Mouse (Mus musculus) retina, embryonic 14.5 days (tissue): ENCODE measurements around the gene Pgap1.

Experiments
- DNase-seq: peaks from one replicate; pipeline ENCODE4 v3.0.0-alpha.2; 2015; ENCODE audit warnings: low spot score

Pgap1 gene

DNA sequence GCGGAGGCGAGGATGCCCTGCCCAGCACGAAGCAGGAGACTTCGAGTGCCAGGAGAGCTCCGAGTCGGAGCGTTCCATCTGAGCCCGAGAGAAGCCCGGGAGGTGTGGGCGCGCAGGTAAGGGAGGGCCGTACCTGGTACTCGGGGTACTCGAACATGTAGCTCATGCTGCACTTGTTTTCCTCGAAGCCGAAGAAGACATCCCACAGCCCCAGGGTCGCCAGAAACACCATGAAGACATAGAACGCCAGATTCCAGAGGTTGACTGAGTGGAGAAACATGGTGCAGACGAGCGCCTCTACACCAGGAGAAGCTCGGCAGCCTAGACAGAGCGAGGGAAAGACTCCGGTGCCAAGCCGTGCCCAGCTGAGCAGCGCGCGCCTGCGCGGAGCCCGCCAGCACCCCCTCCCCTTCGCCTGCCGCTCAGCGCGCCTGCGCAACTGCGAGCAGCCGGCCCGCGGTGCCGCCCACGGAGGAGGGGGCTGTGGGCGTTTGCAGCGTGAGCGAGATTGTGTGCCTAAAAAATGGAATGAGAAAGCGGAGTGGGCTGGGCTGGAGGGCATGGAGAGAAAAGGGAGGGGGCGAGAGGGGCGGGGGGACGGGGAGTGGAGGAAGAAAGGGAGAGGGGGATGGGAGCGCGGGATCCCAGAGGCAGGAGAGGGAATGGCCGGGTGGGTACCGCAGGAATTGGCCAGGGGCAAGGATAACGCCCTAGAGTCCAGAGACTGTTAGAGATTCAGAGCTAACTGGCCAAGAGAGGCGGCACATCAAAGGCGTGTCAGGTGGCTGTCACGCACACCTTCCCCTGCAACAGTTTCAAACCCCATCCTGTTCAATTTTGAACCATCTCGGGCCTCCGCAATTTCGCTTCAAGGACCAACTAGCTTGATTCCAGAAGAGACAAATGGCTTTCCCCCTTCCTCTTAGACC is at the start of gene Pgap1:
Pgap1 (minus strand) TSS at position 384 of the 929 bp plus-strand sequence.
- peak; percentile 94 for DNase-seq

DNA sequence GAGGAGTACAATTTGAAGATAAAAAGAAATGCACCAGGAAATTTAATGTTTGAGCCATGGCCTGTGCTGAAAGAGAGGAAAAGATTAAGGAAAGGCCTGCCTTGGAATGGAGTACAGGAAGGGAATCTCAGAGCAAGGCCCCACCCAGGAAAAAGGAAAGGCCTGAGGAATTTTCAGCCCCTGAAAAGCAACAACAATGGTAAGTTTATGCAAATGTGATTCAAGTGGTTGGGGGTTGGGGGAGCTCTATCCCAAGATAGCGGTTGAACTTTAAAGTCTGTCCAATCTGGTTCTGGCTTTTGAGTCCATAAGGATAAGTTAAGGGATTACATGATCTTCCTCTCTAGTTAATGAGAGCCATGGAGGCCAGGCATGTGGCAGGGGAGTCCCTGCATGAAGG is 49.5 kb upstream of the Pgap1 start:
- DNase-seq: no peak

DNA sequence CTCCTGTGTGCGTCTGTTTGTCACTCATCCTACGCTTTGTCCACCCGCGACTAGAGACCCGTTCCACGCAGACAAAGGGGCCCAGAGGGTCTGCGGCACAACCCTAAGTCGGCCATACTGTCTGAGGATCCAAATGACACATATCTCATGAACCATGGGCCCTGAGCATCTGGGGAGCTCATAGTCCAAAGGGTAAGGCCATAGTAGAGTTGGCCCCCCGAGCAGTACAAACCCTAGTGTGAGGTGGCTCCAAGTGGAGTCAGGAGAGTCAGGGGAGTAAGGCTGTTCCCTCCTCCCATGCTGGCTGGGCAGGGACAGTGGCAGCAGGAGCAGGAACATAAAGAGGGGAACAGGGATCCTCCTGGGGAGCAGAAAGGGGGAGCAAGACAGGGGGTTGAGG is 44.2 kb upstream of the Pgap1 start:
- no peak for DNase-seq

DNA sequence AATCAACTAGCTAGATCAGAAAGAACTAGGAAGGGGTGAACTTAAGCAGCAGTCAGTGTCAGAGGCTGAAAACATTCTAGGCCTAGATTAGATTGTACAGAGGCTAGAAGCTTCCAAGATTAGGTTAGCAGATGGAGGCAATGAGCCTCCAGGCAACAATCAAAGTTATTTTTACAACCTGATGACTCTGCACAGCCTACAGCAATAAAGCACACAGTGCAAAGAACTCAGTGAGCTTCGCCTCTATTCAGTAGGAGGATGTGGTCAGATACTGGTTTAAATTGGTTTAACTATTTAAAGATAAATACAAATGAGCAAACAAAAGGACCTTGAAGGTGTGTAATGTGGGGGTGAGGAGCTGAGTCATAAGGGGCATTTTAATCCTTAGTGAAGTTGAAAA is 42.8 kb upstream of the Pgap1 start:
- no peak for DNase-seq

DNA sequence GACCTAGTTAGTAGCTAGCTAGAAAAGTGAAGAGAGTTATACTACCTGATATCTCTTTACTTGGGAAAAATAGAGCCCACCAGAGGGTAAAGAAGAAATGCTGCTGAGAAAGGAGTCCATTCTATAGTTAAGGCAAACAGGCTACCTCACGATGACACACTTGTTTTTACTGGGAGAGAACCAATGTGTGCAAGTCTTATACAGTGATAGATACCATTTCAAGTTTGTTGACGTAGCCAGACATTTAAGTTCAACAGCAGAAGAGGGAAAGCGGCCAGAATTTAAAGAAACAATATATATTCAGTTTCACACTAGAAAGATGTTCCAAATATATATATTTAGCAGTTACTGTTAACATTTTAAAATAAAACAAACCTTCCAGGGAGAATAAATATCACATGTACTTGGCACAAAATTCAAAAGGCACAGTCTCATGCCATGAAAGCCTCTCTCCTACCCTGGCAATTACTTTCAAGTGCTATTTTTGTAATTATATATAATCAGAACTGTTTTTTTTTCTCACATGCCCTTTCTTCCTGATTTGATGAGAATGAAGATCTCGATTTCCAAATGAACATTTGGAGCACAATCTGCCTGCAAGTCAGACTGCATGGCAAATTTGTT is 40.2 kb upstream of the Pgap1 start:
- DNase-seq: no peak

DNA sequence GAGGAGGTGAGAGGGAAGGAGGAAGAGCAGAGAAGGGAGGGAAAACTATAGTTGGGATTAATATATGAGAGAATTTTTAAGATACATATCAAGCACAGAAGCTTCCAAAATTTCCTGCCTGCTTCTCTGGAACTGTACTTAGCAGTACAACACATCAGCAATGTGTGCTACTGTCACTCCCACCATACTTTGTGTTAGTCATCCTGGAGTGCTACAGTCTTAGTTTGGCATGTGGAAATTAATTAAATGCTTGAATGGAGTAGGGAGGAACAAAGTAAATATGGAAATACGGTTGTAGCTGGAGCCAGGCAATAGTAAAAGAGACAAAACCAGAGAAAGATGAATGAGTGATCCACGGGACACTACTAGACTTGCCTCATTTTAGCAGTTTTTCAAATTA is 38.7 kb upstream of the Pgap1 start:
- no peak for DNase-seq

DNA sequence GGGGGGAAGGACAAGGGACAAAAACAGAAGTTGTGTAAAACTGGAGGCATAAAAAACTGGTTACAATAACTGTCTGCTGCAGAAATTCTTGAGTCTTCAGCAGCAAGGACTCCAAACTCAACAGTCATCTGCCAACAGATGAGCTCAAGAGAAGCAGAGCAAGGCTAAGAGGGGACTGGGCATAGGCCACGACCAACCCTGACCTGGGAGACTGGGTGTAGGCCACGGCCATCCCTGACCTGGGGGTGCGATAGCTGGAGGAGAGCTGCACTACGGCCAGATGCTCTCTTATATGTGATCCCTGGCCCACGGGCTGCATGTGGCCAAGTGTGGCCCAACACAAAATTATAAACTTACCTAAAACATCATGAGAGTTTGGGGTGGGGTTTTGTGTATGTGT is 29.6 kb upstream of the Pgap1 start:
- no peak for DNase-seq

DNA sequence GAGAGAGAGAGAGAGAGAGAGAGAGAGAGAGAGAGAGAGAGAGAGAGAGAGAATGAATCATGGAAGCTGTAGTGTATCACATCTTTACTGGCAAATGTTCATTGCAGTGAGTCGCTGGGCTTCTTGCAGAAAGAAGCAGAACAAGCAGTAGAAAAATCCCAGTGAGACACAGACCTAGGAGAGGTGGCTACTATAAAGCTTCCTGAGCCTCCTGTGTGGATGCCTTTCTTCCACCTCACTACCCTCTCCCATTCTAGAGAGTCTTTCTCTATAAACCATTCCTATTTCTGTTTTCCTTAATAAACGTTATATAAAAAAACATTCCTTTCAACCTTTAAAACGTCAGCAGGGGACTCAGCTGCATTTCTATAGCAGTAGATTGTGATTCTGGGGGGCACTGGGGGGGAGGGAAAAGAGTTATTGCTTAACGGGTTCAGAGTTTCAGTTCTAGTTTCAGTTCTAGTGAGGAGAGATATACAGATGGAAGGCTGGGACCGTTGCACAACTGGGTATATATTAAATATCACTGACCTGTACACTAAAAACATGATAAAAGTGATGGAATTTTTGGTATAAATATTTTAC is 28.6 kb upstream of the Pgap1 start:
- no peak for DNase-seq

DNA sequence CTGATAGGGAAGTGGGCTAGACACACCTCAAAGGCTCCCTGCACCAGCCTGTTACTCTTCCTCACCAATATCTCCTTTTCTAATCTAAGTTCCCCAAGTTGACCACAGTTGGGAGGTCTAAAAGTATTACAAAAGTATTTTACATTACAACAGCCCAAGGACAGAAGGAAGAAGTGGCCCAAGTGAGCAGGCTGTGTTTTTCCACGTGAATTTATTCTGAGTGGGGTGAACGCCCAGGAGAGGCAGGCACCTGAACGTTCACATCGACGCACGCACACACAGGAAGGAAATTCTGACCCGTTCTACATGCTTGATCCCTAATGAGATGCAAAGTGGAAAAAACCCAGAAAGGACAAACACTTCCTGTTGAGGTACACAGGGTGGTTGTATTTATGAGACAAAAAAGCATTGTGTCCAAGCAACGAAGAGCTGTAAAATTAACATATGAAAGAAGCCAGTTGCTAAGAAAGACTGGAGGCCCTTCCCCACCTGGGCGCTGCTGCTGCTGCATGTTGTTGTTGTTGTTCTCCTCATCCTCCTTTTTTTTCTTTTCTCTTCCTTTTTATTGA is 27.9 kb upstream of the Pgap1 start:
- no peak for DNase-seq

DNA sequence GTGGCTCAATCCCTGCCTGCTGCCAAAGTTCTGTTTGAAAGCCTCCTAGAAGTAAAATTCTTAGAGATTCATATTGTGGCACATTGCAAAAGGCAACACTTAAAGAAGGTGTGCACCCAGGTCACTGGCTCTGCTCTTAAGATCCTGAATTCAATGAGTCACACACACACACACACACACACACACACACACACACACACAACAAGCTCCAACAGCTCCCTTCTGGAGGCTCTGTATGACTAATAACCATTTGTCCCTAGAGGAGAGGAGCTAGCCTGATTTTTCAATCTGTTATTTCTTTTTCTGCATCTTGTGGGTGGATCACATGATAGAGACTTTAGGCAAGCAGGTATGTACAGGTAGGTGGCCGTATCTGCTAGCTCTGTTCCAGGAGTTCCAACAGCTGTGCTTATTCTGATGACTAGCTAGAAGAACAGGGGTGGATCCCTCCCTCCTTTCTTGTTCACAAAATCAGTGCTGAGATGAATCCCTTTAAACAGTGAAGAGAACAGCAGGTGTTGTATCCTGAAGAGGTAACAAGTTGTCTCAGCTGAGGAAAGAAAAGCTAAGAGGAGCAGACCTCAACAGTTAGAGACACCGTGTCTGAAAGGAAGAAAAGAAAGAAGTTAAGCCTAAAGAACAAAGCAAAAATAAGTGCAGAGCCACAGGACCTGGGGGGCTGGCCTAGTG is 27.2 kb upstream of the Pgap1 start:
- no peak for DNase-seq

DNA sequence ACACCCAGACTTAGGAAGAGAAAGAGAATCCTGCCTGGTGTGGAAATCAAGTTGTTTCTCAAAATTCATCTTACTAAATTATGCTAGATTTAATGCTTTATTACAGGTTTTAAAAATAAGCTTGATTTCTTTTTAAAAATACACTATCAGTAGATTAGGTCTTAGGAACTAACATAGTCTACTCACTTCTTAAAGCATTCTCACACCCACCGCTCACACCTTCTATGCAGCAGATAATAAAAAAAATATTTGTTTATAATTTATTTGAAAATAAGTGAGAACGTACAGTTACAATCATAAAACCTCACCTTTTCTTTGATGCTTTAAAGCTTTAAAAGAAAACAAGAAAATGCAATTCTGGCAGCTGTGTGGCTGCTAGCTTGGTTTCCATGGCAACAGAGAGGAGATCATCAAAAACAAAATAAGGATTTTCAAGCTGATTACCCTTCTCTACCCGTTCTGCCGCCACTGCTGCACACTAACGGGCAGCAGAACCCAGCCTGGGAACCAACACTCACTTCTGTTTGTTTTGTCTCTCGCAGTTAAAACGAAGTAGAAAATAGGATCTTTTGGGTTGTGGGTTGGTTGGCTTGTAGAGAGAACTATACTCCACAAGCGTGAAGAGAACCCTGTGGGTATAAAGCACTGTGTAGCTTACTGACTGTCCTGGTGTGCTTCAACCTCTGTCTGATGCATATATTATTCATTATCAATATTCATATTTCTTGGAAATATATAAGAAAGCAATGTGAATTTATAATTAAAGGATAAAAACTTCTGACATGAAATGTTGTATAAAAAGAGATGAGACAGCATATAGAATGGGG is 21.1 kb upstream of the Pgap1 start:
- peak; percentile 59 for DNase-seq

DNA sequence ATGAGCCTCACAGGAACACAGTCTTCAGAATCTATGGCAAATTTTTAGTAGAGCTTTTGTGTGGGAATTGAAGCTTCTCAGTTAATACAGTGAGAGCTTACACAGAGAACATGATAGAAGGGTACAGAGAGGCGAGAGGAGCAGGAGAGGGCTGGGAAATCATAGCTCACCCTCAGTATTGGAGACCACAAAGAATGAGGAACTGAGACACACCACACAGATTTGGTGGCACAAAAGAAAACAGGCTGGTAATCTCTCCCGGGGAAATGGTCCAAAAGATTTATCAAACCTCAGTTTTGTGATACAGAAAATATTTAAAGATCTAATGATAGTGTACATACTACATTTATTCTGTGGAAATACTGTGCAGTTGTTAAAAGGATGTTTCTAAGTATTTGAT is 11.6 kb upstream of the Pgap1 start:
- no peak for DNase-seq

DNA sequence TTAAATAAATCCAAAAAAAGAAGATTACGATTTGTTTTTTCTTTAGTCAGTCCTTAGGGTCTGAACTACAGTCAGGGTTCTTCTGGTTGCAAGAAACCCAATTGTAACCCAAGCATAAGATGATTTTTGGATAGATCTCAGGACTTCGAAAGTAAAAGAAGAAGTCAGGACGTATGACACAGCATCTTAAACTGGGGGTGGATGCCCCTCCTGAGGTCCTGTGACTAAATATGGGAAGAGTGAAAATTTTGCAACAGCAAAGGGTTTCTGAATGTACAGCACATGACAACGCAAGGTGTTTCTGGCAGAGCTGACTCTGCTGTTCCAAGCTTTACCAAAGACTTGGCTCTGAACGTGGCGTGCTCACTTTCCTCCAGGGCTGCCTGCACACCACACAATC is 6.4 kb upstream of the Pgap1 start:
- DNase-seq: no peak

DNA sequence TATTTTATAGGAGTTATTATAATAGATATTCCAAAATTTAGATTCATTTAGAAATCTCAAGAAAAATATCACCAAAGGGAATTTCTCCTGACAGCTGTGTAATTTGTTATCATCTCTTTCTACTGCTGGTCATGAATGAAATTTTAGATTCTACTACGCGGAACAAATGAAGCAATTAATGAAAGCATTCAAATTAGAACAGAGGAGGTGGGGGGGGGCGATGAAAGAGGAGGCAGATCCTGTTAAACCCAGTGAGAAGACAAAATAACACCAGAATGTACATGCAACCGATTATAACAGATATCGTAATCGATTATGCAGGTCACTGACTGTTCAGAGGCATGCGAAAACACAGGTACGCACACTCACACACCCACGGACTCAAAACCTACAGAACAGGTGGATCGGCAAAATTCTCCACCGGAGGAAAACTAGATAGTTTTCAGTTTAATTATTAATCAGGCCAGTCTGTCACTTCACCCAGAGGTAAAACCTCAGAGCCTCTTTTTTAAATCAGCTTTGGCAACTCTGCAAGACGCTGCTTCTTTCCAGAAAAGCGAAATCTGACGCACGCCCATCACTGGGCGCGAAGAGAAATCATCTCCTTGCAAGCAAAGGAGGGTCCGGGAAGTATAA is 780 bp downstream of the Pgap1 start:
- DNase-seq: peak; percentile 32

DNA sequence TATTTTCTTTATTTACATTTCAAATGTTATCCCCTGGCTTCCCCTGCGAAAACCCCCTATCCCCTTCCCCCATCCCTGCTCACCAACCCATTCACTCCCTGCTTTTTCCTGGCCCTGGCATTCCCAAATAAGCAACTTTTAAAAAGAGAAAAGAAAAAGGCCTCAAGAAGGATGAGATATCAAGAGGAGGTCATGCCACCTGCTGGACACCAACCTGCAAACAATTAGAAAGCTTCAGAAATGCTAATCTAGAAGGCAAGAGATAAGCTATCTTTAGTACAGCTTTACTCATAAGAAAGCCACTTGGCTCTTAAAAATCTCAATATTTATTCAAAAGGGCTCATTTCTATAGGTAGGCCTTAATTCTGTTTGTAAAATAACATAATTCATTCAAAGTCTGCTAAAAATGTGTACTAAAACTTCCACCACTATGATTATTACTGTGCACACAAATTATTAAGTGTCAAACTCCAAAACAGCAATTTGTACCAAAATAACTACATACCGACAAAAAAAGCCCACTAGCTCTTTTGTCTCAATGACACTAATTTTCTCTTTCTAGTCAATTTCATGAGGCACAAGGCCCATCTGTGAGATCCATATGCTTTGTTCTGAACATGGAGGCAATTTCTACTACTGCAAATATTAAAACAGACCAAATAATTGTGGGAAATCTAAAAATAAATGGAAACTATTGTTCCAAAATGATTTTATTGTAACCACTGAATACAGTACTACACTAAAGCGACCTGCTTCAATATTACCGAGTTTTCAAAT is 1.9 kb downstream of the Pgap1 start:
- peak; percentile 23 for DNase-seq

DNA sequence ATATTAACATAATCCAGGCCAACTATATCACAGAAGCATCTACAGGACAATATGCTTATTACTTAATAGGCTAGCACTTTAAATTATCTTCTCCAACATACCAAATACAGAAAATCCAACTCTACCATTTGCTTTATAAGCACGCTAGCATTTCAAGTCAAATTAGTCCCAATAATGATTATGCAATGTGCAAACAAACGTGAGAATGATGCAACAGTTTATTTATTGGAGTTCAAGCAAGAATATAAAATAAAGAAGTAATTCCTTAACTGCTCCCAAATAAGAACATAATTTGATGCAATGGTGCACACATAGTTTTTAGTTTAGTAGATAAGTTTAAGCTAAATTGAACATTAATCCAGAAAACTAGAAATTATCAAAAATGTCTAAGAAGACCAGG is 4.9 kb downstream of the Pgap1 start:
- no peak for DNase-seq

DNA sequence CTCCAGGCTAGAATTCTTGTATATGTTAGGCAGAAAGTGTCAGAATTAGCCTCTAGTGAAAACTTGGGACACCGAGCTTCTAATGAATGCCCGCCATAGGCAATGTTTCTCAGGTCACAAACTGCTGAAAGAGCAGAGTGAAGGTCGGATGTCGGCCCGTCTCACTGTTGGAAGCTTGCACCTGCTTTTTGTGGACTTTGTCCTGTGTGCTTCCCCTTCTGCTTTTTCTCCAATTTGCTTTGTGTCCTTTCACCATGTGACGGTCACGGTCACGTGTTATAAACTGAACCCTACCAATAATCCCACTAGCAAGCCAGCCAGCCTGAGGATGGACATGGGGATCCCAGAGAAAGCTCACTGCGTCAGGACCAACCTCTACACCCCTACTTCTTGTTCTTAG is 12.3 kb downstream of the Pgap1 start:
- no peak for DNase-seq

DNA sequence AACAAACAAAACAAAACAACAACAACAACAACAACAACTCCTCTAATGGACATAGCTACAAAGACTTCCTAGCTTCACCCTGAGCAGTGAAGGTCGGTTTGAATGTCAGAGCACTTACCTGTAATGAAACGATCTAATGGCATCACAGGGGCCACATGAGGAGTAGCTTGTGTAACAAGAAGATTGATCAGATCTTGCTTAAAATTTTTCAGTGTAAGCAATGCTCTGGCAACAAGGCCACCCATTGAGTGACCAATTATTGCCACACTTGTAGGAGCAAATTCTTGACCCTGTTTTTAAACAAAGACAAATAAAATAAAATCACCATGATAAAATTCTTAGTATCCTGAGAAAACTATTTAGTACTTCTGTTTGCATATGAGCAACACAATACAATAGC is 14.6 kb downstream of the Pgap1 start:
- no peak for DNase-seq

DNA sequence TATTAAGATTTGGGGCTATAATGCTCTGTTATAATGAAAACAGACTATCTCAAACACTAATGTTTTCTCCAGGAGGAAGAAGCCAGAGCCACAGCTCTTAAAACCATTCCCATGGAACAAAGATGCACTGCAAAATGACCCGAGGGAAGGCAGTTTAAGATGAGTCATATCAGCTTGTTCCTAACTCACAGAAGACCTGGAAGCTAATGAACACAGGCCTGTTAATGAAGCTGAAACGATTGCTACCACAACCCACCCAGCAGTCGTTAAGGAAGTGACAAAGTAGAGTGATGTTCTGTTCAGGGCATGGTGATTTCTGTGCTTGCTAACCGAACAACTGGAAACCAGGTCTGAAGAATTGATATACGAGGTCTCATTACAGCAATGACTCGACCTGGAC is 26.3 kb downstream of the Pgap1 start:
- no peak for DNase-seq

DNA sequence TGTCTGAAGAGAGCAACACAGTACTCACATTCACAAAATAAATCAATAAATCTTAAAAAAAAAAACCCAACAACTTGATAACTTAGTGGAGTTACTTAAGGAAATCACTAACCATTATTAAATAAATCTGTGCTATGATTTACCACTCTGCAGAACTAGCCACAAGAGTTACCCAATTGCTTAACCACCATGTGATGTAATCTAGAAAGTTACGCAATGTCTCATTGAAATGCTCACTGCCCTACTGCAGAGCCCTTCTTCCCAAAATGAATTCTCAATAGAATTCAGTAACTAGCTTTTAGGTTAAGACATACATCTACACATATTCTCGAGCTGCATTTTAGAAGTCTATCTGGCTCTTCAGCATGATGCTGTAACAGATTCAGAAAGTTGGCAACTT is 33.8 kb downstream of the Pgap1 start:
- DNase-seq: no peak
